Mouse (Mus musculus) intestine, embryonic 14.5 days (tissue): ENCODE measurements at regions not wholly inside any gene's neighbourhood (a gene's known extent, or its start where the extent isn't known, plus 50 kb on each side); places are given as distances from the start of the nearest gene placed in this dataset.

Source experiments
- ATAC-seq: fragments of 200-750 bp; cut with Nextera tagmentation; replicated peaks from 2 replicates; pipeline ENCODE4 v1.8.0; 2017; ENCODE audit warnings: low read depth, moderate number of reproducible peaks, moderate TSS enrichment, moderate library complexity; ENCODE audit not compliant: low FRiP score, low TSS enrichment
- DNase-seq: peaks from one replicate; pipeline ENCODE4 v3.0.0-alpha.2; 2018; ENCODE audit warnings: low spot score
- H3K27ac ChIP-seq: fragments of 300-500 bp; sonication (generic); 2 replicates; pipeline ENCODE4 v1.5.1; 2014; ENCODE audit warnings: low read depth, mild to moderate bottlenecking, control low read depth
- H3K27me3 ChIP-seq: fragments of 300-500 bp; sonication (generic); replicated peaks from 2 replicates; pipeline ENCODE4 v1.6.1; 2014; ENCODE audit warnings: low read length, control low read depth; ENCODE audit not compliant: control insufficient read depth, insufficient read depth
- H3K36me3 ChIP-seq: fragments of 300-500 bp; sonication (generic); 2 replicates; pipeline ENCODE4 v1.6.1; 2014; ENCODE audit warnings: low read length, control low read depth; ENCODE audit not compliant: control insufficient read depth, insufficient read depth
- H3K4me1 ChIP-seq: fragments of 300-500 bp; sonication (generic); replicated peaks from 2 replicates; pipeline ENCODE4 v1.6.1; 2014; ENCODE audit warnings: low read length, control low read depth, mixed read lengths; ENCODE audit not compliant: control insufficient read depth, insufficient read depth
- H3K4me2 ChIP-seq: fragments of 300-500 bp; sonication (generic); 2 replicates; pipeline ENCODE4 v1.6.1; 2014; ENCODE audit warnings: low read length
- H3K4me3 ChIP-seq: fragments of 300-500 bp; sonication (generic); 2 replicates; pipeline ENCODE4 v1.5.1; 2014; ENCODE audit warnings: low read depth, low read length, control low read depth, mixed read lengths
- H3K9ac ChIP-seq: fragments of 300-500 bp; sonication (generic); 2 replicates; pipeline ENCODE4 v1.6.1; 2014; ENCODE audit warnings: mild to moderate bottlenecking, low read length
- H3K9me3 ChIP-seq: fragments of 300-500 bp; sonication (generic); 2 replicates; pipeline ENCODE4 v1.6.1; 2016; ENCODE audit warnings: low read length, control low read depth; ENCODE audit not compliant: control insufficient read depth
- WGBS: fragments of 180-500 bp; shearing (Covaris S2); extraction: QIAGEN DNeasy Blood & Tissue Kit; methylation state at CpG from one replicate; pipeline ENCODE4 v1.1.7; 2014; 5-methylcytosine and 5-hydroxymethylcytosine counted together

- Histone ChIP-seq H3K27me3 (no peaks in the 10 kb centered on the region), H3K4me1 (0 out of 2 replicates have a peak, but pooled peaks cover 2% of the 10 kb centered on the region), H3K9me3 (no peaks in the 10 kb centered on the region), H3K4me3 (no peak overlapping the region), H3K36me3 (no peaks in the 10 kb centered on the region), H3K9ac (no peak overlapping the region), H3K4me2 (no peak overlapping the region), H3K27ac (no peak overlapping the region)
- 50% methylated on average over 7 of the region's 7 CpGs for WGBS
- DNase-seq (no peak), ATAC-seq (no peak)
Observed at GRCm38 (mm10) chr10:98212876-98213587, 486.5 kb upstream of the C030005K15Rik start.

DNA sequence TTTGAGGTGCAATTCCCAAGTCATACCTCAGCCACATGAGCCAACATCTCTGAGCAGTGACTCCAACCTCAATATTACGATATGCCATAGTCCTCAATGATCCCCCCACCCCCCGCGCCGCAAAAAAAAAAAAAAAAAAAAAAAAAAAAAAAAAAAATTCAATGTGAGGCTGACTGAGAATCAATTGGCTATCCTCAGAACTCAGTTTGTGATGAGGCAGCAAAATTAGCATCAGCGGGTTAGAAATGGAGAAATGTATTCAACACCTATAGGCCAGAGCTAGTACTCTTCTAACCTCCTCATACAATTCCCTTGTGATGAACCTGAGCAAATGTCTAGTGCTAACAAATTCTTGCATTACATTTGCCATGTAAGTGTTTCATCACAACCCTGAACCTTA lies 504.5 kb upstream of the C030005K15Rik start:
- Histone ChIP-seq H3K4me3 (no peak overlapping the region), H3K9me3 (no peaks in the 10 kb centered on the region), H3K4me1 (no peaks in the 10 kb centered on the region), H3K27me3 (no peaks in the 10 kb centered on the region), H3K27ac (no peak overlapping the region), H3K4me2 (no peak overlapping the region), H3K9ac (no peak overlapping the region), H3K36me3 (no peaks in the 10 kb centered on the region)
- no peak for DNase-seq
- WGBS: 83% methylated on average over 5 of the region's 5 CpGs
- no peak for ATAC-seq

- Histone ChIP-seq H3K9ac (no peak overlapping the region), H3K27ac (no peak overlapping the region), H3K4me1 (no peaks in the 10 kb centered on the region), H3K4me3 (no peak overlapping the region), H3K27me3 (no peaks in the 10 kb centered on the region), H3K36me3 (no peaks in the 10 kb centered on the region), H3K4me2 (no peak overlapping the region), H3K9me3 (no peaks in the 10 kb centered on the region)
- WGBS: 58% methylated on average over 4 of the region's 4 CpGs
- no peak for DNase-seq
- no peak for ATAC-seq
Observed at GRCm38 (mm10) chr10:98231705-98232235, 505.2 kb upstream of the C030005K15Rik start.

DNA sequence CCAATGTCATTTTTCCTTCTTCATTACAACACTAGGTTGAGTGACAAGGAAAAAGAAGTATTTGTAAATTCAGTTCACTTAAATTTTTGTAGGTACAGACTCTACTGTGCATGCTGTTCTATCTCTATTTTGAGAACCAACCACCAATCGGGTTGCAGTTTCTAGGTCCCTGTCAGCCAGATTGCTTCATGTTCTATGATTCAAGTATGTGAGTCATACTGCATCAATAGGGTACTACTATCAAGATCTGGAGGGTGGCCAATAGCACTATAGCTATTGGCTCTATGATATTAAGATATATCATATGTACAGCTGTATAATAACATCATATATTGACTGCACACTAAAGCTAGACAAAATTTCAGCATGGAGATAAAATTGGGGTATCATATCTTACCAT lies 521.8 kb upstream of the C030005K15Rik start:
- Histone ChIP-seq H3K4me2 (no peak overlapping the region), H3K9me3 (no peaks in the 10 kb centered on the region), H3K27me3 (no peaks in the 10 kb centered on the region), H3K4me3 (no peak overlapping the region), H3K4me1 (no peaks in the 10 kb centered on the region), H3K36me3 (no peaks in the 10 kb centered on the region), H3K9ac (no peak overlapping the region), H3K27ac (no peak overlapping the region)
- DNase-seq (no peak), ATAC-seq (no peak)
- 93% methylated on average over 1 of the region's 1 CpGs for WGBS

DNA sequence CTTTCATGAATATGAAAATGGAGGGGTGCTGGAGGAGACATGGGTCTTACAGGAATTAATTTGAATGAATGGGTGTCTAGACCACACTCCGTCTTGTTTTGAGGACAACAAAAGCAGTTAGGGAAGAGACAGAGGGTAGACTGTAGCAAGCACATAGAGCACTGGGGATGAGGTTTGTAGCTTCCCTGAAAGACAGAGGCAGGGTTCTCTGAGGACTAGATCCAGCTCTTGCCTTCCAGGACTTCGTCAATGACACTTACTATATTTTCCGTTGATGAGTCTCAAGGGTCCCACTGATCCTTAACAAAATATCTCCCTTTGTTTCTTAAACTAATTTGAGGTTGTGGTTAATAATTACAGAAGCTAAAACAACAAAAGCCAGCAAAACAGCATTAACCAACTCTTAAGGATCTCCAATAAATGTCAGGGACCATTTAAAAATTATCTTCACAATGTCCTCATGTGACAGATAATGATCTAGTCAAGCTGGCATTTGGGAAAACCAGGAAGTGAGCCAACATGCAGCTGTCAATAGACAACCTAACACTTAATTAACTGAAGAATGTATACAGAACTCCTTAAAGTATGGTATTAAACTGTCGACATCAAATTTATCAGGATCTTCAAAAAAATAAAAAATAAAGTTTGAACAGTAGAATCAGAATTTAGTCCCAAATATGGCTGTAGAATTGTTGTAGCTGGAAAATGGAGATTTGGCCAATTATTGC lies 531.6 kb upstream of the C030005K15Rik start:
- 70% methylated on average over 4 of the region's 4 CpGs for WGBS
- Histone ChIP-seq H3K4me2 (no peak overlapping the region), H3K4me1 (no peaks in the 10 kb centered on the region), H3K9me3 (no peaks in the 10 kb centered on the region), H3K36me3 (no peaks in the 10 kb centered on the region), H3K9ac (no peak overlapping the region), H3K27me3 (no peaks in the 10 kb centered on the region), H3K27ac (no peak overlapping the region), H3K4me3 (no peak overlapping the region)
- DNase-seq (no peak), ATAC-seq (no peak)

GRCm38 (mm10) chr10:98259283-98259682 lies 532.7 kb upstream of the C030005K15Rik start:
- Histone ChIP-seq H3K4me1 (no peaks in the 10 kb centered on the region), H3K36me3 (no peaks in the 10 kb centered on the region), H3K27ac (no peak overlapping the region), H3K9ac (no peak overlapping the region), H3K4me3 (no peak overlapping the region), H3K27me3 (no peaks in the 10 kb centered on the region), H3K4me2 (no peak overlapping the region), H3K9me3 (no peaks in the 10 kb centered on the region)
- DNase-seq: no peak
- WGBS: 88% methylated on average over 4 of the region's 4 CpGs
- ATAC-seq: no peak

GRCm38 (mm10) chr10:98268511-98268910 lies 542.0 kb upstream of the C030005K15Rik start:
- Histone ChIP-seq H3K4me1 (no peaks in the 10 kb centered on the region), H3K4me3 (no peak overlapping the region), H3K27me3 (no peaks in the 10 kb centered on the region), H3K9ac (no peak overlapping the region), H3K9me3 (no peaks in the 10 kb centered on the region), H3K36me3 (no peaks in the 10 kb centered on the region), H3K27ac (no peak overlapping the region), H3K4me2 (no peak overlapping the region)
- ATAC-seq (no peak), DNase-seq (no peak)
- 90% methylated on average over 3 of the region's 3 CpGs for WGBS

- no peak overlapping the region for H3K4me2 ChIP-seq
- no peaks in the 10 kb centered on the region for H3K9me3 ChIP-seq
- no peak overlapping the region for H3K27ac ChIP-seq
- DNase-seq (no peak), ATAC-seq (no peak)
- no peaks in the 10 kb centered on the region for H3K27me3 ChIP-seq
- H3K4me3 ChIP-seq: no peak overlapping the region
- no peaks in the 10 kb centered on the region for H3K4me1 ChIP-seq
- 57% methylated on average over 4 of the region's 4 CpGs for WGBS
- no peak overlapping the region for H3K9ac ChIP-seq
- no peaks in the 10 kb centered on the region for H3K36me3 ChIP-seq
Observed at GRCm38 (mm10) chr10:98291617-98292016, 565.1 kb upstream of the C030005K15Rik start.
